Mouse (Mus musculus): ENCODE data around the gene Sez6l2. TPM values are rescaled to one million over a fixed set of nuclear protein-coding genes. Genes with fewer than 3 reads are reported as not detected.

Sez6l2 gene
- total and polyA plus RNA-seq, 3 experiments: 5.0 to 6.1 (median 5.6) TPM

DNA sequence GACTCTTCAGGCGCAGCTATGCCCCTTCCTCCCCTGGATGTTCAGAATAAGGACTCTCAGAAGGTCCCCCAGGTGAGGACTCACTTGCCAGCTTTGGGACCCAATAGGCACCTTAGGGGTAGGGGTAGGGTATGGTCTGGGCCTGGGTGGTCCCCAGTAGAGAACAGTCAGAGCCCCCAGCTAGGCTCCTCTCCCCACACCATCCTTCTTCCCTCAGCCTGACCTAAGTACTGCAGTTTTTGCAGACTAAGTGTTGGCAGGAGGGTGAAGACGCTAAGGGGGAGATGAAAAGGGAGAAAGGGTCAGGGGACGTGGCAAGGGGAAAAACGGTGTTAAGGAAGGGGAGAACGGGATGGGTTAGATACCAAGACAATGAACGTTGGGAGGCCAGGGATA is 67.6 kb downstream of the Sez6l2 start:
- Histone ChIP-seq H3K79me2 (replicated peaks; ENCODE audit: control insufficient read depth, insufficient read depth, low read length) (peaks cover 2% of the 10 kb centered on the region; the same call in 1 of the 2 replicates), H3K4me1 (ENCODE audit: control insufficient read depth, insufficient read depth, low read length) (peaks cover 15% of the 10 kb centered on the region), H3K27me3 (ENCODE audit: control insufficient read depth, insufficient read depth, low read length) (no peaks in the 10 kb centered on the region), H3K9ac (ENCODE audit: low read depth, low read length) (0 out of 2 replicates have a peak overlapping the region, but pooled peaks have one; percentile 12), H3K36me3 (ENCODE audit: control insufficient read depth, insufficient read depth, low read length) (peaks cover 5% of the 10 kb centered on the region), H3K4me3 (no peak overlapping the region), H3K27ac (peak overlapping the region; percentile 93)
- intact Hi-C loops (cut with DNase I): loop anchor here (1.0 to 10.0 kb wide), 4 partner anchors 7 to 177 kb away; partner anchors contain the start of genes Cd2bp2 and Cdiptos
- TF ChIP-seq EP300 (IDR thresholded peaks at IDR 0.05; ENCODE audit: insufficient read depth, low read depth, low read length) (no peak), CTCF (IDR thresholded peaks at IDR 0.05) (no peak), POLR2A (IDR thresholded peaks at IDR 0.05; ENCODE audit: insufficient read depth, low read depth, low read length) (no peak)
- 52% methylated on average over 6 of the region's 6 CpGs for WGBS
- peak in 1 of 2 experiments; percentile 8 for DNase-seq

DNA sequence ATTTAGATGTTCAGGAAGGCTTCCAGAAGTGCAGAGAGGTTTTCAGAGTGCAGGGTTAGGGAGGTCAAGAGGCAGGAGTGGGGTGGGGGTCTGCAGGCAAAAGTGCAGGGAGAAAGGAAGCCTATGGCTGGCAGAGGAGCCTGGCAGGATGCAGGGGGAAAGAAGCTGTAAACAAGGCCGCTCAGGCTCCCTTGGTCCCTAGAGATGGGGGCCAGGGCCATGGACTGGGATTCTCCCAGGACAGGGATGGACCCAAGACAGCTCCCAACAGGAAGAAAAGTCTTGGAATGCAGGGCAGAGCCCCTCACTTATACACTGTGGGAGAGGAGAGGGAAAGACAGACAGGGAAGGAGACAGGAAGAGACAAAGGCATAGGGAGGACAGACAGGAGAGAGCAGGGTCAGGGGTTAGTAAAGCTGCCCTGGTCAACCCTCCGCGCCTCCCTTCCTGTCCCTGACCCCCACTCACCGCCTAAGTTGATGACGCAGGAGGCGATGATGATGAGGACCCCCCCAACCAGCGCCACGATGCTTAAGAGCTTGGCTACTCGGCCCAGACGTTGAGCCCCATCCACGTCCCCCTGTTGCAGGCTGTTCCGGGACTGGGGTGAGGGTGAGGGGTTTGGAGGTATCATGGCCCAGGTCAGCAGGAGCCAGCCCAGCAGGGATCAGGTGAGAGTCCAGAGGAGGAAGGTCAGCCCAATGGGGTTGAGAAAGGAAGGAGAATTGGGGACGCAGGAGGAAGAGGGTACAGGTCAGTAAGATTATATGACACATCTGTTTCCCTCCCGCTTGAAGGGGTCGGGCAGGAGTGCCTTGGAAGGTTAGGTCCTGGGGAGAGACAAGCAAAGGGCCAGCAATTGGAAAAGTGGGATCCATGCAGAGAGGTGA is 68.3 kb downstream of the Sez6l2 start:
- WGBS: 57% methylated on average over 15 of the region's 15 CpGs
- Histone ChIP-seq H3K27me3 (ENCODE audit: control insufficient read depth, insufficient read depth, low read length) (no peaks in the 10 kb centered on the region), H3K4me1 (ENCODE audit: control insufficient read depth, insufficient read depth, low read length) (peaks cover 11% of the 10 kb centered on the region), H3K4me3 (no peak overlapping the region), H3K79me2 (replicated peaks; ENCODE audit: control insufficient read depth, insufficient read depth, low read length) (peaks cover 2% of the 10 kb centered on the region; the same call in 1 of the 2 replicates), H3K36me3 (ENCODE audit: control insufficient read depth, insufficient read depth, low read length) (peaks cover 5% of the 10 kb centered on the region), H3K27ac (peak overlapping the region; percentile 15), H3K9ac (ENCODE audit: low read depth, low read length) (no peak overlapping the region)
- TF ChIP-seq POLR2A (IDR thresholded peaks at IDR 0.05; ENCODE audit: insufficient read depth, low read depth, low read length) (no peak), CTCF (IDR thresholded peaks at IDR 0.05) (no peak), EP300 (IDR thresholded peaks at IDR 0.05; ENCODE audit: insufficient read depth, low read depth, low read length) (no peak)
- peak in 1 of 2 experiments; percentile 10 for DNase-seq
- intact Hi-C loops (cut with DNase I): loop anchor here (10.0 kb wide), 1 partner anchor 176 kb away; the partner anchor contains the start of gene Cd2bp2

DNA sequence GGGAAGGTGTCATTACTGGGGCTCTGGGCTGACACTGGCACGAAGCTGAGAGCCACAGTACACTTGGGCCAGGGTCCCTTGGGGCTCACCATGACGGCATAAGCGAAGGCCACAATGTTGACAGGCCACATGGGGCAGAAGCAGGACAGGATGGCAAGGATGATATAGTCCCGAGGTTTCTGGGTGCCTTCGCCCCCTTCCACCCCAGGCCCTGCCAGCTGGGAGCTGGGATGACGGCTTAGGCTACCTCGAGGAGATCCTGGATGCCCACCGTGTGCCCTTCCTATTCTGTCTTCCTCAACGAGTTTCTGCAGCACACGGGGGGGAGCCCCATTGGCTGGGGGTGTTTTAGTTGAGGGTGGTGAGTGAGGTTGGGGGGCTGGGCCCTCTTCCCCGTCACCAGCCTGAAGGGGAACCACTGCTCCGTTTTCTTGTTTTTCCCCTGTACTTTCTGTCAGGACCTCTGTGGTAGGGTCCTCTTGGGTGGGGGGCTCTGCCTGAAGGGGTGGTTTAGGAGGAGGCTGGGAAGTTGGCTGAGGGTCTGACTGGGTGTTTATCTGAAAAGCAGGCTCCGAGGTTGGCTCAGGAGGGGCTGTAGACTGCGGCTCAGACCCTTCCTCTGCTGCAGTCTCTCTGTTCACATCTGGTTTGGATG is 69.1 kb downstream of the Sez6l2 start:
- Histone ChIP-seq H3K36me3 (ENCODE audit: control insufficient read depth, insufficient read depth, low read length) (peaks cover 5% of the 10 kb centered on the region), H3K4me3 (no peak overlapping the region), H3K27me3 (ENCODE audit: control insufficient read depth, insufficient read depth, low read length) (no peaks in the 10 kb centered on the region), H3K79me2 (replicated peaks; ENCODE audit: control insufficient read depth, insufficient read depth, low read length) (no peaks in the 10 kb centered on the region; the same call in 1 of the 2 replicates), H3K27ac (no peak overlapping the region; the same call in 1 of the 2 replicates), H3K9ac (ENCODE audit: low read depth, low read length) (no peak overlapping the region), H3K4me1 (ENCODE audit: control insufficient read depth, insufficient read depth, low read length) (peaks cover 11% of the 10 kb centered on the region)
- intact Hi-C loops (cut with DNase I): loop anchor here (10.0 kb wide), 1 partner anchor 175 kb away; the partner anchor contains the start of gene Cd2bp2
- TF ChIP-seq POLR2A (IDR thresholded peaks at IDR 0.05; ENCODE audit: insufficient read depth, low read depth, low read length) (no peak), CTCF (IDR thresholded peaks at IDR 0.05) (no peak), EP300 (IDR thresholded peaks at IDR 0.05; ENCODE audit: insufficient read depth, low read depth, low read length) (no peak)
- DNase-seq: no peak
- WGBS: 75% methylated on average over 14 of the region's 14 CpGs

DNA sequence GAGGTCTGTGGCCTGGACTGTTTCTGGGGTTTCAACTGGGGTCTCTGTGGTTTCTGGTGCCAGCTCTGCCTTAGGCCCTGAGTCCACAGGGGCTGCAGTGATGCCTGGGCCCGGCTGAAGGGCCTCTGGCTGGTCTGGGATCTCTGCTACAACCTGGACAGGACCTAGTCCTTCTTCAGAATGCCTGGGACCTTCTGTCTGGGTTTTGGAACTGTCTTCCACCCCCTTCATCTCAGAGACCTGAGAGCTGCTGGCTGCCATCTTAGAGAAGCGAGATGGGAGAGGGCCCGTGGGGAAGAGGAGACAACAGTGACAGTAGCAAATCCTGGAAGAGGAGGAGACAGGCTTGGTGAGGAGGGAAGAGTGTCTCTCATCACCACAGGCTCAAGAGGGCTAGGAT is 69.7 kb downstream of the Sez6l2 start:
- H3K4me3 ChIP-seq: no peak overlapping the region
- TF ChIP-seq POLR2A (IDR thresholded peaks at IDR 0.05; ENCODE audit: insufficient read depth, low read depth, low read length): no peak
- TF ChIP-seq CTCF (IDR thresholded peaks at IDR 0.05): no peak
- peak overlapping the region; percentile 36; the same call in 1 of the 2 replicates for H3K27ac ChIP-seq
- no peaks in the 10 kb centered on the region; the same call in 1 of the 2 replicates for H3K79me2 ChIP-seq (replicated peaks; ENCODE audit: control insufficient read depth, insufficient read depth, low read length)
- H3K4me1 ChIP-seq (ENCODE audit: control insufficient read depth, insufficient read depth, low read length): peaks cover 13% of the 10 kb centered on the region
- H3K27me3 ChIP-seq (ENCODE audit: control insufficient read depth, insufficient read depth, low read length): no peaks in the 10 kb centered on the region
- DNase-seq: no peak
- H3K9ac ChIP-seq (ENCODE audit: low read depth, low read length): no peak overlapping the region
- peaks cover 6% of the 10 kb centered on the region for H3K36me3 ChIP-seq (ENCODE audit: control insufficient read depth, insufficient read depth, low read length)
- WGBS: 73% methylated on average over 3 of the region's 3 CpGs
- intact Hi-C loops (cut with DNase I): no loop called here

Other genes with a start within 250 kb of the Sez6l2 start
- gene Coro1a, start 242.8 kb upstream of the Sez6l2 start, total RNA-seq (2021): 10 to 100 TPM in 1 of 2 experiments, 1 to 10 TPM in 1; 9.8 to 12.1 TPM
- gene Coro1a, start 242.8 kb upstream of the Sez6l2 start, polyA plus RNA-seq (2012; rRNA removed): 22.2 and 33.7 TPM in 2 replicates
- 10 to 100 TPM; 45.9 to 53.1 TPM for gene Mapk3, start 191.0 kb upstream of the Sez6l2 start, total RNA-seq (2021)
- gene Mapk3, start 191.0 kb upstream of the Sez6l2 start, polyA plus RNA-seq (2012; rRNA removed): 111 and 120 TPM in 2 replicates
- 1 to 10 TPM; 1.3 TPM for gene Gdpd3, start 184.2 kb upstream of the Sez6l2 start, total RNA-seq (2021)
- gene Gdpd3, start 184.2 kb upstream of the Sez6l2 start, polyA plus RNA-seq (2012; rRNA removed): 4.3 and 75.7 TPM in 2 replicates
- gene Ypel3, start 173.6 kb upstream of the Sez6l2 start, total RNA-seq (2021): 10 to 100 TPM; 60.2 to 89.9 TPM
- 115 and 144 TPM in 2 replicates for gene Ypel3, start 173.6 kb upstream of the Sez6l2 start, polyA plus RNA-seq (2012; rRNA removed)
- gene Tbx6, start 169.1 kb upstream of the Sez6l2 start, total RNA-seq (2021): under 1 TPM; 0.44 to 0.66 TPM
- 2.3 and 2.9 TPM in 2 replicates for gene Tbx6, start 169.1 kb upstream of the Sez6l2 start, polyA plus RNA-seq (2012; rRNA removed)
- 10 to 100 TPM; 31.8 to 31.9 TPM for gene Ppp4c, start 158.1 kb upstream of the Sez6l2 start, total RNA-seq (2021)
- 65.6 and 99.5 TPM in 2 replicates for gene Ppp4c, start 158.1 kb upstream of the Sez6l2 start, polyA plus RNA-seq (2012; rRNA removed)
- 1 to 10 TPM; 7.4 to 8.8 TPM for gene Fam57b, start 152.9 kb upstream of the Sez6l2 start, total RNA-seq (2021)
- 9.0 and 12.8 TPM in 2 replicates for gene Fam57b, start 152.9 kb upstream of the Sez6l2 start, polyA plus RNA-seq (2012; rRNA removed)
- not detected for gene 4930451I11Rik, start 118.9 kb upstream of the Sez6l2 start, total RNA-seq (2021)
- gene 4930451I11Rik, start 118.9 kb upstream of the Sez6l2 start, polyA plus RNA-seq (2012; rRNA removed): not detected in 2 replicates
- not detected for gene Doc2a, start 103.1 kb upstream of the Sez6l2 start, total RNA-seq (2021)
- gene Doc2a, start 103.1 kb upstream of the Sez6l2 start, polyA plus RNA-seq (2012; rRNA removed): not detected in 2 replicates
- gene Hirip3, start 88.6 kb upstream of the Sez6l2 start, total RNA-seq (2021): 1 to 10 TPM; 5.7 to 6.3 TPM
- gene Hirip3, start 88.6 kb upstream of the Sez6l2 start, polyA plus RNA-seq (2012; rRNA removed): 3.6 and 4.4 TPM in 2 replicates
- gene Ino80e, start 88.2 kb upstream of the Sez6l2 start, total RNA-seq (2021): 10 to 100 TPM; 16.8 to 18.3 TPM
- 25.9 and 29.6 TPM in 2 replicates for gene Ino80e, start 88.2 kb upstream of the Sez6l2 start, polyA plus RNA-seq (2012; rRNA removed)
- gene Taok2, start 65.9 kb upstream of the Sez6l2 start, total RNA-seq (2021): 10 to 100 TPM; 37.4 to 39.8 TPM
- gene Taok2, start 65.9 kb upstream of the Sez6l2 start, polyA plus RNA-seq (2012; rRNA removed): 43.1 and 44.7 TPM in 2 replicates
- gene Tmem219, start 27.6 kb upstream of the Sez6l2 start, total RNA-seq (2021): 10 to 100 TPM in 1 of 2 experiments, 1 to 10 TPM in 1; 8.6 to 12.0 TPM
- gene Tmem219, start 27.6 kb upstream of the Sez6l2 start, polyA plus RNA-seq (2012; rRNA removed): 27.1 and 33.6 TPM in 2 replicates
- 1 to 10 TPM; 6.7 TPM for gene Kctd13, start 21.7 kb upstream of the Sez6l2 start, total RNA-seq (2021)
- 12.7 and 13.7 TPM in 2 replicates for gene Kctd13, start 21.7 kb upstream of the Sez6l2 start, polyA plus RNA-seq (2012; rRNA removed)
- gene Asphd1, start 981 bp upstream of the Sez6l2 start, total RNA-seq (2021): not detected
- gene Asphd1, start 981 bp upstream of the Sez6l2 start, polyA plus RNA-seq (2012; rRNA removed): 0.08 and 0.29 TPM in 2 replicates
- 10 to 100 TPM; 44.4 to 45.9 TPM for gene Cdipt, start 25.4 kb downstream of the Sez6l2 start, total RNA-seq (2021)
- gene Cdipt, start 25.4 kb downstream of the Sez6l2 start, polyA plus RNA-seq (2012; rRNA removed): 133 and 170 TPM in 2 replicates
- gene Cdiptos, start 25.5 kb downstream of the Sez6l2 start, total RNA-seq (2021): under 1 TPM in 1 of 2 experiments, not detected in 1; 0.39 TPM
- gene Cdiptos, start 25.5 kb downstream of the Sez6l2 start, polyA plus RNA-seq (2012; rRNA removed): 2.0 and 2.5 TPM in 2 replicates
- 10 to 100 TPM; 50.4 to 59.1 TPM for gene Mvp, start 64.1 kb downstream of the Sez6l2 start, total RNA-seq (2021)
- 48.8 and 50.7 TPM in 2 replicates for gene Mvp, start 64.1 kb downstream of the Sez6l2 start, polyA plus RNA-seq (2012; rRNA removed)
- not detected for gene Pagr1b, start 65.9 kb downstream of the Sez6l2 start, total RNA-seq (2021)
- not detected in 2 replicates for gene Pagr1b, start 65.9 kb downstream of the Sez6l2 start, polyA plus RNA-seq (2012; rRNA removed)
- 10 to 100 TPM; 12.8 to 21.4 TPM for gene Pagr1a, start 66.8 kb downstream of the Sez6l2 start, total RNA-seq (2021)
- gene Pagr1a, start 66.8 kb downstream of the Sez6l2 start, polyA plus RNA-seq (2012; rRNA removed): 3.6 and 4.3 TPM in 2 replicates
- 10 to 100 TPM; 15.9 to 25.8 TPM for gene Gm42742, start 70.5 kb downstream of the Sez6l2 start, total RNA-seq (2021)
- gene Gm42742, start 70.5 kb downstream of the Sez6l2 start, polyA plus RNA-seq (2012; rRNA removed): 21.7 and 24.3 TPM in 2 replicates
- gene Prrt2, start 70.6 kb downstream of the Sez6l2 start, total RNA-seq (2021): under 1 TPM; 0.63 to 0.77 TPM
- gene Prrt2, start 70.6 kb downstream of the Sez6l2 start, polyA plus RNA-seq (2012; rRNA removed): 5.7 and 8.0 TPM in 2 replicates
- gene Maz, start 76.5 kb downstream of the Sez6l2 start, total RNA-seq (2021): 10 to 100 TPM; 56.5 to 59.8 TPM
- gene Maz, start 76.5 kb downstream of the Sez6l2 start, polyA plus RNA-seq (2012; rRNA removed): 53.7 and 57.1 TPM in 2 replicates
- gene Kif22, start 91.9 kb downstream of the Sez6l2 start, total RNA-seq (2021): under 1 TPM; 0.65 to 0.84 TPM
- gene Kif22, start 91.9 kb downstream of the Sez6l2 start, polyA plus RNA-seq (2012; rRNA removed): 0.39 and 0.59 TPM in 2 replicates
- gene Zg16, start 136.8 kb downstream of the Sez6l2 start, total RNA-seq (2021): not detected
- not detected in 2 replicates for gene Zg16, start 136.8 kb downstream of the Sez6l2 start, polyA plus RNA-seq (2012; rRNA removed)
- 1 to 10 TPM; 1.5 to 2.1 TPM for gene AI467606, start 140.8 kb downstream of the Sez6l2 start, total RNA-seq (2021)
- 2.7 and 4.7 TPM in 2 replicates for gene AI467606, start 140.8 kb downstream of the Sez6l2 start, polyA plus RNA-seq (2012; rRNA removed)
- gene Qprt, start 171.7 kb downstream of the Sez6l2 start, total RNA-seq (2021): not detected
- 0.25 and 0.32 TPM in 2 replicates for gene Qprt, start 171.7 kb downstream of the Sez6l2 start, polyA plus RNA-seq (2012; rRNA removed)
- gene Spn, start 187.3 kb downstream of the Sez6l2 start, total RNA-seq (2021): under 1 TPM; 0.78 to 0.80 TPM
- gene Spn, start 187.3 kb downstream of the Sez6l2 start, polyA plus RNA-seq (2012; rRNA removed): 1.1 and 2.9 TPM in 2 replicates
- gene Cd2bp2, start 245.5 kb downstream of the Sez6l2 start, total RNA-seq (2021): 10 to 100 TPM; 33.4 to 35.2 TPM
- gene Cd2bp2, start 245.5 kb downstream of the Sez6l2 start, polyA plus RNA-seq (2012; rRNA removed): 18.2 and 26.9 TPM in 2 replicates

Measured in heart, adult 2 months (tissue).